Mouse (Mus musculus) thymus, adult 2 months (tissue): ENCODE results near the gene Ddx41. TPM values are rescaled to one million over a fixed set of nuclear protein-coding genes. Genes with fewer than 3 reads are reported as not detected.
A peak's percentile ranks its signal among the peaks of the same experiment; 100 is the strongest.
"Not testable (repeated sequence)": the region's sequence is repeated elsewhere in the genome, so short reads cannot be mapped to it uniquely, and the experiment has no call there.

ENCODE experiments used
- DNase-seq: peaks from one replicate; pipeline ENCODE4 v3.0.0; 2021
- H3K27ac ChIP-seq: fragments of 200-500 bp; 2 replicates; pipeline ENCODE4 v1.5.1; 2012; ENCODE audit warnings: low read length, control low read depth; ENCODE audit not compliant: control insufficient read depth, insufficient read depth
- H3K27me3 ChIP-seq: fragments of 200-500 bp; 2 replicates; pipeline ENCODE4 v1.6.1; 2012; ENCODE audit warnings: mild to moderate bottlenecking, low read length, moderate library complexity, mixed read lengths; ENCODE audit not compliant: control insufficient read depth, insufficient read depth
- H3K36me3 ChIP-seq: fragments of 200-500 bp; 2 replicates; pipeline ENCODE4 v1.6.1; 2012; ENCODE audit warnings: mild to moderate bottlenecking, low read length, moderate library complexity; ENCODE audit not compliant: control insufficient read depth, insufficient read depth
- H3K4me1 ChIP-seq: fragments of 200-500 bp; replicated peaks from 2 replicates; pipeline ENCODE4 v1.6.1; 2012; ENCODE audit warnings: low read length; ENCODE audit not compliant: control insufficient read depth, insufficient read depth
- H3K4me3 ChIP-seq: fragments of 200-500 bp; 2 replicates; pipeline ENCODE4 v1.5.1; 2012; ENCODE audit warnings: mild to moderate bottlenecking, low read length, control low read depth, moderate library complexity; ENCODE audit not compliant: control insufficient read depth, insufficient read depth
- CTCF ChIP-seq: fragments of 200-500 bp; IDR thresholded peaks from 2 replicates; pipeline ENCODE4 v1.5.1; 2012; ENCODE audit warnings: mild to moderate bottlenecking, control low read depth, low read length, moderate library complexity, borderline replicate concordance; ENCODE audit not compliant: control insufficient read depth, poor library complexity, insufficient read depth; ENCODE audit errors: extremely low read depth
- POLR2A ChIP-seq: fragments of 200-500 bp; IDR thresholded peaks from 2 replicates; pipeline ENCODE4 v1.6.1; 2012; ENCODE audit warnings: mild to moderate bottlenecking, low read length, control low read depth, moderate library complexity; ENCODE audit not compliant: control insufficient read depth, poor library complexity, insufficient read depth; ENCODE audit errors: extremely low read depth
- WGBS: fragments of 180-500 bp; shearing (Covaris S2); methylation state at CpG from one replicate; pipeline ENCODE4 v1.1.7; 2018; 5-methylcytosine and 5-hydroxymethylcytosine counted together
- polyA plus RNA-seq: library from polyadenylated mRNA; depleted of rRNA; stranded (reverse); fragments of >200 nt; gene quantifications from 2 replicates; pipeline ENCODE4 v1.2.3, GENCODE M21; 2012; rRNA removed

Gene Ddx41
- 97.8 and 100.0 TPM in 2 replicates for polyA plus RNA-seq

- no peaks in the 10 kb centered on the region for H3K27me3 ChIP-seq
- H3K4me3 ChIP-seq = peak within 1 kb of the TSS; percentile 70
- H3K4me1 ChIP-seq = peaks cover 10% of the 10 kb centered on the region
- WGBS = 2% methylated on average over 70 of the region's 70 CpGs
- no peak within 1 kb of the TSS for H3K27ac ChIP-seq
- peaks cover 15% of the 10 kb centered on the region for H3K36me3 ChIP-seq
- peak; percentile 70 for TF ChIP-seq POLR2A
- peak; percentile 90 for TF ChIP-seq CTCF
- DNase-seq = peak; percentile 99
These were observed at the start of gene Ddx41 for GRCm38 (mm10) chr13:55536194-55537175. Gene Ddx41 (minus strand): TSS chr13:55536658.

- TF ChIP-seq POLR2A = no peak
- no peak for TF ChIP-seq CTCF
- no peaks in the 10 kb centered on the region for H3K27me3 ChIP-seq
- DNase-seq = no peak
- no peaks in the 10 kb centered on the region for H3K36me3 ChIP-seq
- peaks cover 2% of the 10 kb centered on the region; the same call in 1 of the 2 replicates for H3K4me1 ChIP-seq
- no peak overlapping the region for H3K27ac ChIP-seq
- 80% methylated on average over 4 of the region's 4 CpGs for WGBS
- H3K4me3 ChIP-seq = no peak overlapping the region
These were observed 41.6 kb upstream of the Ddx41 start for GRCm38 (mm10) chr13:55578086-55578485.

GRCm38 (mm10) chr13:55576872-55577271 is 40.4 kb upstream of the Ddx41 start:
- not testable (repeated sequence) for H3K36me3 ChIP-seq, H3K4me3 ChIP-seq, H3K4me1 ChIP-seq, H3K27me3 ChIP-seq, H3K27ac ChIP-seq, DNase-seq
- WGBS = 74% methylated on average over 7 of the region's 7 CpGs

GRCm38 (mm10) chr13:55575932-55576331 is 39.5 kb upstream of the Ddx41 start:
- H3K27ac ChIP-seq = no peak overlapping the region
- no peaks in the 10 kb centered on the region for H3K36me3 ChIP-seq
- no peaks in the 10 kb centered on the region for H3K27me3 ChIP-seq
- TF ChIP-seq POLR2A (no peak), CTCF (no peak)
- H3K4me1 ChIP-seq = peaks cover 4% of the 10 kb centered on the region; the same call in 1 of the 2 replicates
- WGBS = 71% methylated on average over 5 of the region's 5 CpGs
- peak; percentile 14 for DNase-seq
- no peak overlapping the region for H3K4me3 ChIP-seq

GRCm38 (mm10) chr13:55574321-55574720 is 37.9 kb upstream of the Ddx41 start:
- Histone ChIP-seq H3K27ac (no peak overlapping the region), H3K36me3 (no peaks in the 10 kb centered on the region), H3K4me1 (peaks cover 11% of the 10 kb centered on the region), H3K27me3 (no peaks in the 10 kb centered on the region), H3K4me3 (no peak overlapping the region)
- WGBS = 54% methylated on average over 5 of the region's 5 CpGs
- no peak for DNase-seq
- TF ChIP-seq CTCF (no peak), POLR2A (no peak)

GRCm38 (mm10) chr13:55573432-55573831 is 37.0 kb upstream of the Ddx41 start, which contains the start of gene Tmed9:
Gene Tmed9 (plus strand): TSS chr13:55573732.
- H3K36me3 ChIP-seq = no peaks in the 10 kb centered on the region

GRCm38 (mm10) chr13:55571977-55572376 is 35.5 kb upstream of the Ddx41 start:
- H3K4me1 ChIP-seq = peaks cover 14% of the 10 kb centered on the region
- TF ChIP-seq CTCF (no peak), POLR2A (no peak)
- no peaks in the 10 kb centered on the region for H3K27me3 ChIP-seq
- H3K36me3 ChIP-seq = peaks cover 2% of the 10 kb centered on the region; the same call in 1 of the 2 replicates
- no peak overlapping the region for H3K27ac ChIP-seq
- no peak overlapping the region for H3K4me3 ChIP-seq
- no peak for DNase-seq
- WGBS = 38% methylated on average over 2 of the region's 2 CpGs

More at GRCm38 (mm10) chr13:55573432-55573831, 37.0 kb upstream of the Ddx41 start, which contains the start of gene Tmed9:
- no peak within 1 kb of the TSS for H3K4me3 ChIP-seq
- DNase-seq = no peak
- no peak for TF ChIP-seq POLR2A
- no peak for TF ChIP-seq CTCF
- WGBS = 96% methylated on average over 2 of the region's 2 CpGs
- no peaks in the 10 kb centered on the region for H3K27me3 ChIP-seq
- no peak within 1 kb of the TSS for H3K27ac ChIP-seq
- peaks cover 14% of the 10 kb centered on the region for H3K4me1 ChIP-seq
